Mouse (Mus musculus) cortical plate, adult 2 months (tissue): ENCODE results near the gene Sbk3. TPM values are rescaled to one million over a fixed set of nuclear protein-coding genes. Genes with fewer than 3 reads are reported as not detected.
A peak's percentile ranks its signal among the peaks of the same experiment; 100 is the strongest.

Experiments used
- H3K27ac ChIP-seq: fragments of 200-500 bp; 2 replicates; pipeline ENCODE4 v1.5.1; 2012; ENCODE audit warnings: low read length, control low read depth, inconsistent platforms; ENCODE audit not compliant: insufficient read depth
- H3K4me1 ChIP-seq: fragments of 200-500 bp; 2 replicates; pipeline ENCODE4 v1.6.1; 2011; ENCODE audit warnings: low read length; ENCODE audit not compliant: control insufficient read depth, insufficient read depth
- H3K4me3 ChIP-seq: fragments of 200-500 bp; 2 replicates; pipeline ENCODE4 v1.5.1; 2011; ENCODE audit warnings: mild to moderate bottlenecking, low read length, control low read depth; ENCODE audit not compliant: insufficient read depth
- CTCF ChIP-seq: fragments of 200-500 bp; IDR thresholded peaks from 2 replicates; pipeline ENCODE4 v1.5.1; 2011; ENCODE audit warnings: mild to moderate bottlenecking, control low read depth, low read length; ENCODE audit not compliant: insufficient read depth; ENCODE audit errors: extremely low read depth
- POLR2A ChIP-seq: fragments of 200-500 bp; IDR thresholded peaks from 2 replicates; pipeline ENCODE4 v1.6.1; 2011; ENCODE audit warnings: mild to moderate bottlenecking, low read length, control low read depth; ENCODE audit not compliant: insufficient read depth; ENCODE audit errors: extremely low read depth
- polyA plus RNA-seq: library from polyadenylated mRNA; depleted of rRNA; stranded (reverse); fragments of >200 nt; gene quantifications from 2 replicates; pipeline ENCODE4 v1.2.3, GENCODE M21; 2012

The Sbk3 gene
- polyA plus RNA-seq, 1 experiment = 1.2 TPM

DNA sequence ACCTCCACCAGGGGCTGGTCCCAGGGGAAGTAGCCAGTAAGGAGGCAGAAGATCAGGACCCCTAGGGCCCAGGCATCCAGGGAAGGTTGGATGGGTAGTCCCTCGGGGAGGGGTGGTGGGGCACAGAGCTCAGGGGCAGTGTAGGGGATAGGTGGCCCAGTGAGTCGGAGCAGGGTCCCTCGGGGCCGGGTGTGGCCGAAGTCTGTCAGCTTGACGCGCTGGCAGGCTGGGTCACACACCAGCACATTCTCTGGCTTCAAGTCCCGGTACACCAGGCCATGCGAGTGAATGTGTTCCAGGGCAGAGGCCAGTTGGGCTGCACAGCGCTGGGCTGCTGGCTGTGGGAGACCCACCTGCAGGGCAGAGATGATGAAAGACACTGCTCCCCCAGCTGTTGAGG is 13.6 kb downstream of the Sbk3 start:
- Histone ChIP-seq H3K27ac (no peak overlapping the region), H3K4me3 (no peak overlapping the region), H3K4me1 (no peaks in the 10 kb centered on the region)
- TF ChIP-seq CTCF = no peak

DNA sequence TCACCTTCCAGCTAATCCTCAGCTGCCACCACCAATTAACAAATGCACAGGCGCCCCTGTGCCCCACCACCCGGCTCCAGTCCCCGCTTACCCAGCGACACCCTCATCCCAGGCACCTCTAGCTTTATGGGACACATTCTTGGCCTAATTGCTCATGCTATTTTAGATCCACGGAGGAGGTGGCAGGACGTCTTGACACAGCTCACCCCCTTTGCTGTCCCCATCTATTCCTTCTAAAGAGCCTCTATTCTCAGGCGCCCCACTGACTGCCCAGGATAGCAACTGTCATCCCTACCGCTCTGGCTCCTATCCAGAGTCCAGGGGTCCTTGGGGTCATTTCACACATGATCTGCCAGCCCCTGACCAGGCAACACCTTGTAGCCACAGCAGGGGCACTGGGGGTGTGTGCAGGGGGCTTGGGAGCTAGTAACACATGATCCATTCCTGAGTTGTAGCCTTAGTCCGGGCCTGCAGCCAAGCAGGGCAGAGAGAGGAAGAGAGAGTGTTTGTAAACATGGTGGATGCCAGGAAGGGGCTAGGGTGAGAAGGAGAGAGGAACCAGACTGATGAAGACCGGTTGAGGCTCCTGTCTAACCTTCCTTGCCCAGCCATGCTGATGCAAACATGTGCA is 17.0 kb downstream of the Sbk3 start:
- no peak for TF ChIP-seq CTCF
- no peak for TF ChIP-seq POLR2A
- no peak overlapping the region for H3K4me3 ChIP-seq
- no peak overlapping the region for H3K27ac ChIP-seq
- H3K4me1 ChIP-seq = no peaks in the 10 kb centered on the region

DNA sequence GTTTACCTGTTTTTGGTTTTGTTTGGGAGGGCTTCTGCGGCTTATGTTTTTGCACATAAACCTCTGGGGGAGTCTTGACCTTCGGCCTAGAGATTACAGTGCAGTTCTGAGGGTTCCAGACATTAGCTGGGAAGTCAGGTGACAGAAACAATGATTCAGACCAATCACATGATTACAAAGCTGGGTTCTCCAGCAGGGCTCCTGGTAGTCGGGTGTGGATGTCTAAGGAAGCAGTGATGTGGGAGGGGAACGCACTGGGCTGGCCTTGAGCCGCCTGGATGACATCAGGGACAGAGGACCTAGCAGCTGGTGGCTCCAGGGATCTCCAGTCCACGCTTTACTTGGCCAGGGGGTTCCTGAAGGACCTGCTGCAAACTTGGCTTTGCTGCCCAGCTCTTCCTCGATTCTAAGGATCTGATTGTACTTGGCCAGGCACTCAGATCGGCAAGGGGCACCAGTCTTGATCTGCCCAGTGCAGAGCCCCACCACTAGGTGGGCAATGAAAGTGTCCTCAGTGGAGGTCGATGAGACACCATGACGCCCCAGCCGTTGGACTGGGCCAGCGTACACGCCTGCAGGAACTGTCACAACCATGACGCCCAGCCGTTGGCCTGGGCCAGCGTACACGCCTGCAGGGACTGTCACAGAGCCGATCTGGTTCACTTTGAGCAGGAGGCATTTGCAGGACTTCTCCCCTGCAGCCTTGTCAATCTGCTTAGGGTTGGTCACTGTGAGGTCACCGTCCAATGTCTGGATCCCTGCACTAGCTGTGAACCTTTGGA is 20.2 kb downstream of the Sbk3 start:
- Histone ChIP-seq H3K4me1 (no peaks in the 10 kb centered on the region), H3K27ac (no peak overlapping the region), H3K4me3 (no peak overlapping the region)
- TF ChIP-seq POLR2A (no peak), CTCF (no peak)

- TF ChIP-seq POLR2A (no peak), CTCF (no peak)
- Histone ChIP-seq H3K4me3 (no peak overlapping the region), H3K4me1 (no peaks in the 10 kb centered on the region), H3K27ac (no peak overlapping the region)
These were observed 22.6 kb downstream of the Sbk3 start for GRCm38 (mm10) chr7:4948386-4948785.

- H3K4me1 ChIP-seq = no peaks in the 10 kb centered on the region
- H3K4me3 ChIP-seq = no peak overlapping the region
- TF ChIP-seq POLR2A (no peak), CTCF (no peak)
- no peak overlapping the region for H3K27ac ChIP-seq
These were observed 23.1 kb downstream of the Sbk3 start for GRCm38 (mm10) chr7:4947855-4948254.

GRCm38 (mm10) chr7:4943223-4943815 is 27.6 kb downstream of the Sbk3 start:
- TF ChIP-seq CTCF (peak; percentile 87), POLR2A (no peak)
- Histone ChIP-seq H3K4me3 (peak overlapping the region; percentile 23), H3K27ac (no peak overlapping the region), H3K4me1 (no peaks in the 10 kb centered on the region)

DNA sequence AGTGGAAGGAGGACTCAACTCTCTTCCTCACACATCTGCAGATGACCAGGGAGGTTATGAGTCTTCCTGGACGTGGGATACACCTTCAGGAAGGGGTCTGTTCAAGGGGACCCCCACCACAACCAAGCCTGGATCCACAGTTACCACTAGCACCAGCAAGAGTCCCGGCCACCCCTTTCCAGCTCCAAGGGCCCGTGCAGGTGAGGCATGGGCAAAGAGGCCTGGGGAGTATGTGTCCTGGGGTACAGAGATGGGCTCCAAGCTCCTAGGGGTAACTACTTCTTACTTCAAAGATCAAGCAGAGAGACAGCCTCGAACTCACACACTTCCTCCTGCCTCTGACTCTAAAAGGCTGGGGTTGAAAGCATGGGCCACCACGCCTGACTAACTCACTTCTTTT is 28.3 kb downstream of the Sbk3 start:
- H3K27ac ChIP-seq = no peak overlapping the region
- no peak overlapping the region for H3K4me3 ChIP-seq
- TF ChIP-seq CTCF (no peak), POLR2A (no peak)
- no peaks in the 10 kb centered on the region for H3K4me1 ChIP-seq

- H3K4me1 ChIP-seq = no peaks in the 10 kb centered on the region
- H3K4me3 ChIP-seq = no peak overlapping the region
- H3K27ac ChIP-seq = no peak overlapping the region
- TF ChIP-seq CTCF (peak; percentile 78), POLR2A (no peak)
These were observed 30.9 kb downstream of the Sbk3 start for GRCm38 (mm10) chr7:4940068-4940479.

DNA sequence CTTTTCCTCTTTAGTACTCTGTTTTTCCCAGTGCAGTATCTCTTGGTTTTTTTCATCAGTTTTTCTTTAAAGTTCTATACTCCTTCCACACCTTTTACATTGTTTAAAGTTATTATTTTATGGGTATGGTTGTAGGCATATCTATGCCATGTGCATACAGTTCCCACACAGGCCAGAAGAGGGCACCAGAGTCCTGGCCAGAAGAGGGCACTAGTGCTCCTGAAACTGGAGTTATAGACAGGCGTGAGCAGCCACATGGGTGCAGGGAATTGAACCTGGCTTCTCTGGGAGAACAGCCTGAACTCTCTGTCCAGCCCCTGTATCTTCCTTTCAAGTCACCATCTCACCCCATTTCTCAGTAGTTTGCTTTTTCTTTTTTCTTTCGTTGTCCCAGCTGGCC is 32.5 kb downstream of the Sbk3 start:
- Histone ChIP-seq H3K4me1 (no peaks in the 10 kb centered on the region), H3K4me3 (no peak overlapping the region), H3K27ac (no peak overlapping the region)
- no peak for TF ChIP-seq POLR2A
- peak; percentile 83 for TF ChIP-seq CTCF

DNA sequence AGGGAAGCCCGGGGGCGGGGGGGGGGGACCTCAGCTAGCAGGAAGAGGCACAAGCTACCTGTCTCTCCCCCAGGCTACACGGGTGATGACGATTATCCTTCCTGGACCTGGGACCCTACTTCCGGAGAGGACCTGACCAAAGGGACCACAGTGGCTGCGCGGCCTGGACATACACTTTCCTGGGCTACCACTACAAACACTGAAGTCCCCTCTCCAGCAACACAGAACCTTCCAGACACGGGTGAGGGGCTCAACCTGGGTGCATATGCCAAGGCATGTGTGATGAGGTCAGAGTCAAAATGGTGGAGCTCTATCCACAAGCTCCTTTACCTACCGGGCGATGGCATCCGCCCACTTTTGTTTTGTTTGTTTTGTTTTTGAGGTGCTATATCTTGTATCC is 33.6 kb downstream of the Sbk3 start:
- Histone ChIP-seq H3K4me1 (no peaks in the 10 kb centered on the region), H3K4me3 (no peak overlapping the region), H3K27ac (no peak overlapping the region)
- TF ChIP-seq POLR2A (no peak), CTCF (no peak)
